Mouse (Mus musculus) heart, embryonic 16.5 days (tissue): ENCODE measurements around the gene Fam155a. TPM values are rescaled to one million over a fixed set of nuclear protein-coding genes. Genes with fewer than 3 reads are reported as not detected.
"Not testable (repeated sequence)": the region's sequence is repeated elsewhere in the genome, so short reads cannot be mapped to it uniquely, and the experiment has no call there.

ENCODE experiments used
- ATAC-seq: fragments of 200-750 bp; cut with Nextera tagmentation; replicated peaks from 2 replicates; pipeline ENCODE4 v1.8.0; 2017; ENCODE audit warnings: moderate number of reproducible peaks; ENCODE audit not compliant: insufficient read depth, low FRiP score; ENCODE audit errors: extremely low read depth
- H3K27ac ChIP-seq: fragments of 300-500 bp; sonication (generic); 2 replicates; pipeline ENCODE4 v1.5.1; 2014; ENCODE audit warnings: mild to moderate bottlenecking, low read length, control low read depth, moderate library complexity
- H3K27me3 ChIP-seq: fragments of 300-500 bp; sonication (generic); 2 replicates; pipeline ENCODE4 v1.6.1; 2014; ENCODE audit warnings: low read length, mixed read lengths; ENCODE audit not compliant: control insufficient read depth, insufficient read depth
- H3K36me3 ChIP-seq: fragments of 300-500 bp; sonication (generic); 2 replicates; pipeline ENCODE4 v1.6.1; 2014; ENCODE audit not compliant: control insufficient read depth, insufficient read depth
- H3K4me1 ChIP-seq: fragments of 300-500 bp; sonication (generic); 2 replicates; pipeline ENCODE4 v1.6.1; 2014; ENCODE audit warnings: low read length, mixed read lengths; ENCODE audit not compliant: control insufficient read depth, insufficient read depth
- H3K4me2 ChIP-seq: fragments of 300-500 bp; sonication (generic); 2 replicates; pipeline ENCODE4 v1.6.1; 2014; ENCODE audit warnings: low read depth, mild to moderate bottlenecking, control low read depth, low read length
- H3K4me3 ChIP-seq: fragments of 300-500 bp; sonication (generic); 2 replicates; pipeline ENCODE4 v1.5.1; 2014; ENCODE audit warnings: mild to moderate bottlenecking, control low read depth, low read length
- H3K9ac ChIP-seq: fragments of 300-500 bp; sonication (generic); 2 replicates; pipeline ENCODE4 v1.6.1; 2014; ENCODE audit warnings: low read length, control low read depth
- H3K9me3 ChIP-seq: fragments of 300-500 bp; sonication (generic); replicated peaks from 2 replicates; pipeline ENCODE4 v1.6.1; 2016; ENCODE audit warnings: low read length; ENCODE audit not compliant: control insufficient read depth
- WGBS: fragments of 180-500 bp; shearing (Covaris S2); extraction: QIAGEN DNeasy Blood & Tissue Kit; methylation state at CpG from one replicate; pipeline ENCODE4 v1.1.7; 2014; 5-methylcytosine and 5-hydroxymethylcytosine counted together
- polyA plus RNA-seq: library from polyadenylated mRNA; unstranded; fragments of >200 nt; fragmentation: Nextera tagmentation; extraction: Ambion mirVana; gene quantifications from 2 replicates; pipeline ENCODE4 v1.2.1, GENCODE M21; 2015

The Fam155a gene
- polyA plus RNA-seq, 1 experiment from 2014 or later = 0.07 TPM

DNA sequence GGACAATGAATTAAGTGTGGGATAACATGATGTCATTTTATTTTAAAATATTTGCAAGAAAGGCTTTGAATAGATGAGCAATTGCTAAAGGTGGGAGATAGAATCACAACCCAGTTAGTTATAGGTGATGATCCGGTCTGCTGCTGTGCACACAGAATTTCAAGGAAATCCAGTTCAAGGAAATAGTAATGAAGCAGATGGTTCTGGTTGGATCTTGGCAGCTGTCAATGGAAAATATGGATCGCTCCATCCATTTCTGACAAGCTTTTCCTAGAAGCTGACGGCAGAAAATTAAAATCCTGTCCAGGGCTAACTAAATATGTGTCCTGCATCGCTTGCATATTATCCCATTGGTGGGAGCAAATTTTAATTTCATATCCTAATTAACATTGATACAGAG, 61.2 kb downstream of the Fam155a start:
- Histone ChIP-seq H3K9ac (no peak overlapping the region), H3K4me3 (no peak overlapping the region), H3K4me1 (no peaks in the 10 kb centered on the region), H3K27me3 (no peaks in the 10 kb centered on the region), H3K4me2 (no peak overlapping the region), H3K36me3 (no peaks in the 10 kb centered on the region), H3K27ac (no peak overlapping the region), H3K9me3 (no peaks in the 10 kb centered on the region)
- 86% methylated on average over 4 of the region's 4 CpGs for WGBS
- ATAC-seq = no peak

DNA sequence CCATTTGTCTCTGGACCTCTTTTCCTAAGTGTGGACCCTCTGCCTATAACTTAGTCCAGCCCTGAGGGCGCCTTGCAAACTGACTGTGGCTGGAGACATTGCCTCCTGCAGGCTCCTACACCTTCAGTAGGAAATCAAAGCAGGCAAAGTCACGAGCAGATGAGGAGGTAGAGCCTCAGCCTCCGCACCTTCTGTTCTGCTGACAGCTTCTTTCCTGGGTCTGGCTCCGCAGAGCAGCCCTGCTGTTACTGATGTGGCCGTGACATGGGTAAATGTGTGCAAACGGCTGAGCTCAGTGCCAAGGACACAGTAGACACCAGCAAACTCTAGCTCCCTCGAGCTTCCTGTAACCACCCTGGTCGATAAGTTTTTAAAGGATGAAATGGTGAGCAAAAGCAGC, 63.5 kb downstream of the Fam155a start:
- WGBS = 59% methylated on average over 8 of the region's 8 CpGs
- no peaks in the 10 kb centered on the region for H3K36me3 ChIP-seq
- no peak overlapping the region for H3K4me2 ChIP-seq
- no peaks in the 10 kb centered on the region for H3K27me3 ChIP-seq
- no peaks in the 10 kb centered on the region for H3K9me3 ChIP-seq
- no peak overlapping the region for H3K9ac ChIP-seq
- no peaks in the 10 kb centered on the region for H3K4me1 ChIP-seq
- no peak for ATAC-seq
- H3K4me3 ChIP-seq = no peak overlapping the region
- H3K27ac ChIP-seq = no peak overlapping the region

- H3K9ac ChIP-seq = no peak overlapping the region
- WGBS = 87% methylated on average over 2 of the region's 2 CpGs
- no peaks in the 10 kb centered on the region for H3K9me3 ChIP-seq
- no peaks in the 10 kb centered on the region for H3K4me1 ChIP-seq
- ATAC-seq = no peak
- no peak overlapping the region for H3K4me3 ChIP-seq
- H3K4me2 ChIP-seq = no peak overlapping the region
- no peaks in the 10 kb centered on the region for H3K36me3 ChIP-seq
- H3K27ac ChIP-seq = no peak overlapping the region
- no peaks in the 10 kb centered on the region for H3K27me3 ChIP-seq
Observed at GRCm38 (mm10) chr8:9694794-9695193, 76.2 kb downstream of the Fam155a start.

- 27% methylated on average over 5 of the region's 5 CpGs for WGBS
- no peak overlapping the region for H3K4me2 ChIP-seq
Observed at GRCm38 (mm10) chr8:9692370-9692769, 78.6 kb downstream of the Fam155a start.

GRCm38 (mm10) chr8:9660014-9660413, 110.9 kb downstream of the Fam155a start:
- 67% methylated on average over 3 of the region's 3 CpGs for WGBS
- not testable (repeated sequence) for H3K4me2 ChIP-seq, H3K4me1 ChIP-seq

More at GRCm38 (mm10) chr8:9692370-9692769, 78.6 kb downstream of the Fam155a start:
- ATAC-seq = no peak
- no peak overlapping the region for H3K27ac ChIP-seq
- H3K27me3 ChIP-seq = no peaks in the 10 kb centered on the region
- H3K36me3 ChIP-seq = no peaks in the 10 kb centered on the region
- H3K4me1 ChIP-seq = no peaks in the 10 kb centered on the region
- no peak overlapping the region for H3K9ac ChIP-seq
- no peak overlapping the region for H3K4me3 ChIP-seq
- H3K9me3 ChIP-seq = no peaks in the 10 kb centered on the region

GRCm38 (mm10) chr8:9656901-9657300, 114.1 kb downstream of the Fam155a start:
- H3K4me1 ChIP-seq = no peaks in the 10 kb centered on the region
- H3K4me2 ChIP-seq = no peak overlapping the region
- WGBS = 86% methylated on average over 2 of the region's 2 CpGs
- no peak for ATAC-seq
- no peaks in the 10 kb centered on the region for H3K36me3 ChIP-seq
- H3K9me3 ChIP-seq = no peaks in the 10 kb centered on the region
- no peak overlapping the region for H3K4me3 ChIP-seq
- no peak overlapping the region for H3K27ac ChIP-seq
- no peak overlapping the region for H3K9ac ChIP-seq
- H3K27me3 ChIP-seq = no peaks in the 10 kb centered on the region

More at GRCm38 (mm10) chr8:9660014-9660413, 110.9 kb downstream of the Fam155a start:
- ATAC-seq, H3K36me3 ChIP-seq, H3K9me3 ChIP-seq, H3K4me3 ChIP-seq, H3K27ac ChIP-seq, H3K27me3 ChIP-seq, H3K9ac ChIP-seq: not testable (repeated sequence)

DNA sequence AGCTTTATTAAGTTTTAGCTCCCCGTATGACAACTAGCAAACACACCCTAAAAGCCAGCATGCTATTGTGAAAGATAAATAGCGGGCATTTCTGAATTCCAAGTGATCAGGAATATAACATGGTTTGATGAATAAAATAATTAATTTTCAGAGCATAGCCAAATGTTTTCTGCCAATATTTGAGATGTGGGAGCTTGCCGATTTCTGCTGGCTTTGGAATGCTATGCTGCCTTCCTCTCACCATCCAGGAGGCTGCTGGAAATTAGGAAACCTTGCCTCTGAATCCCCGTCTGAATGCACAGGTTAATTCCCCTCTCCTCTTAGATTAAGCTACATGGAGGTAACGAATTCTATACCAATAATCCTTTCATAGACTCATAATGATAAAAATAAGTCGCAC, 116.1 kb downstream of the Fam155a start:
- 79% methylated on average over 6 of the region's 6 CpGs for WGBS
- no peaks in the 10 kb centered on the region for H3K9me3 ChIP-seq

DNA sequence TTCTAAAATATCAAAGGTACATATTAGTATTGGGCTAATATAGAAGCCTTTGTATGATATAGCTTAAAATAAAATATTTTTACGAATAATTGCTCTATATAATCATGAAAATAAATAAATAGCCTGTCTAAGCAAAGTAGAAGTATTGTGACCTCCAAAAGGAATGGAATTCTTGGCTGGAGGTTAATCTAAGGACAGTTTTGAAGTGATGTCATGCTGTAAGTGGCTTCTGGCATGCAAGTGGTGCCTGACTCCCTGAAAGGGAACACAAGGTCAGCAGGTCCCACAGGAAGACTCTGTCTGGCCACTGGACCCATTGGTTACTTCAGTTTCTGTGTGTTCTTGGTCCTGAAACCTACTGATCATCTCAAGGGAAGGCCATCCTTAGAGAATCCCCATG, 117.3 kb downstream of the Fam155a start:
- Histone ChIP-seq H3K27me3 (no peaks in the 10 kb centered on the region), H3K4me3 (no peak overlapping the region), H3K9ac (no peak overlapping the region), H3K9me3 (no peaks in the 10 kb centered on the region), H3K36me3 (no peaks in the 10 kb centered on the region), H3K4me2 (no peak overlapping the region), H3K27ac (no peak overlapping the region), H3K4me1 (no peaks in the 10 kb centered on the region)
- ATAC-seq = no peak
- 39% methylated on average over 1 of the region's 1 CpGs for WGBS

More for the DNA sequence above, 116.1 kb downstream of the Fam155a start:
- Histone ChIP-seq H3K4me3 (no peak overlapping the region), H3K36me3 (no peaks in the 10 kb centered on the region), H3K4me1 (no peaks in the 10 kb centered on the region), H3K27me3 (no peaks in the 10 kb centered on the region), H3K27ac (no peak overlapping the region), H3K4me2 (no peak overlapping the region), H3K9ac (no peak overlapping the region)
- ATAC-seq = no peak

- ATAC-seq = no peak
Observed at GRCm38 (mm10) chr8:9638162-9638561, 132.8 kb downstream of the Fam155a start.

DNA sequence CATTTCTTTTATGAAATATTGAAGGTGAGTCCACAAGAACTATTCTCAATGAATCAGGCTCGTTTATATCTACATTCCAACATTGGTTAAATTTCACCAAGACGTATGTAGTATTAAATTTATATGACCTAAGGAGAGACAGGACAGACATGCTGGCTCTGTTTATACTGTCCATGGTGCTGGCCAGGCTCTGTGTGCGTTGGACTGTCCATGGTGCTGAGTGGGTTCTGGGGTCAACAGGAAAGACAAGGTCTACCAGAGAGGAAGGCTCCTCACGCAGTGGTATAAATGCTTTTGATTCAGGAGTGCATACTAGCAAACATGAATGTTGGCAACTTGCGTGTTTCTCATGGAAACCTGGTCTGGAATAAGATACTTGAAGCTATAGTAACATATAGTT, 135.7 kb downstream of the Fam155a start:
- no peak overlapping the region for H3K4me3 ChIP-seq
- no peak overlapping the region for H3K4me2 ChIP-seq
- H3K4me1 ChIP-seq = no peaks in the 10 kb centered on the region
- no peak for ATAC-seq
- H3K36me3 ChIP-seq = no peaks in the 10 kb centered on the region
- no peaks in the 10 kb centered on the region for H3K27me3 ChIP-seq
- H3K27ac ChIP-seq = no peak overlapping the region
- no peak overlapping the region for H3K9ac ChIP-seq
- WGBS = 53% methylated on average over 5 of the region's 5 CpGs
- H3K9me3 ChIP-seq = no peaks in the 10 kb centered on the region

More at GRCm38 (mm10) chr8:9638162-9638561, 132.8 kb downstream of the Fam155a start:
- Histone ChIP-seq H3K27ac (no peak overlapping the region), H3K4me2 (no peak overlapping the region), H3K4me1 (no peaks in the 10 kb centered on the region), H3K9me3 (no peaks in the 10 kb centered on the region), H3K9ac (no peak overlapping the region), H3K36me3 (no peaks in the 10 kb centered on the region), H3K4me3 (no peak overlapping the region), H3K27me3 (no peaks in the 10 kb centered on the region)
- WGBS = 62% methylated on average over 2 of the region's 2 CpGs
